Comparison of ENCODE assay signal across 25 mouse cellular contexts in genomic region chr2:163866061-163866460, GRCm38 (mm10). TPM values are rescaled to one million over a fixed set of nuclear protein-coding genes. Genes with fewer than 3 reads are reported as not detected.
DNase-seq lines count a peak whose midpoint lies in the region; ATAC-seq lines count a peak whose summit lies in the region.
"Had no signal": no experiment of that assay in that cellular context is flagged by ENCODE, and none has a peak within 500 bp of the region (broad histone marks: within the 10 kb centered on the region; RNA-seq: fewer than 3 reads in every experiment).

No protein-coding gene starts in this region.

- H3K36me3 ChIP-seq in limb, embryonic 11.5 days (ENCODE audit: control insufficient read depth, insufficient read depth, low read length) = no peaks in the 10 kb centered on the region
- H3K36me3 ChIP-seq: embryonic facial prominence, embryonic 13.5 days; embryonic facial prominence, embryonic 15.5 days; forebrain, embryonic 15.5 days; G1E had no signal

- H3K4me2 ChIP-seq in limb, embryonic 11.5 days (ENCODE audit: low read depth, severe bottlenecking) = no peak overlapping the region
- H3K4me2 ChIP-seq: embryonic facial prominence, embryonic 13.5 days; embryonic facial prominence, embryonic 15.5 days; forebrain, embryonic 13.5 days; forebrain, embryonic 15.5 days had no signal

- no peaks in the 10 kb centered on the region for H3K9me3 ChIP-seq in limb, embryonic 11.5 days (ENCODE audit: control insufficient read depth, low read length)
- H3K9me3 ChIP-seq: embryonic facial prominence, embryonic 13.5 days; embryonic facial prominence, embryonic 15.5 days; forebrain, embryonic 13.5 days; forebrain, embryonic 15.5 days; G1E had no signal

- no peak overlapping the region for H3K27ac ChIP-seq in limb, embryonic 11.5 days (replicated peaks; ENCODE audit: low read depth, low read length)
- H3K27ac ChIP-seq: embryonic facial prominence, embryonic 13.5 days; embryonic facial prominence, embryonic 15.5 days; forebrain, embryonic 13.5 days; forebrain, embryonic 15.5 days had no signal

- ATAC-seq in erythroblast, adult 5-6 weeks (replicated peaks; ENCODE audit: low FRiP score, poor library complexity, severe bottlenecking) = 0 out of 2 replicates have a peak, but pooled peaks have one; percentile 45
- peak; percentile 31; the same call in 1 of the 2 replicates for ATAC-seq in limb, embryonic 11.5 days (ENCODE audit: insufficient number of reproducible peaks, low FRiP score, low TSS enrichment, low read depth)
- ATAC-seq: activated CD4-positive, CD25-positive, alpha-beta regulatory T cell, adult 4 months; CD4-positive, CD25-positive, alpha-beta regulatory T cell, adult 4 months; forebrain, embryonic 13.5 days; forebrain, embryonic 15.5 days; forebrain, postnatal 0 days; Patski had no signal

- peak; percentile 22 for DNase-seq in embryo, embryonic 10 days (ENCODE audit: low spot score)
- no peak for DNase-seq in embryo, embryonic 10.5 days (ENCODE audit: low spot score)
- DNase-seq in hindlimb bud, embryonic 11.5 days (ENCODE audit: extremely low spot score, low read depth, low spot score) = peak; percentile 31
- peak; percentile 71 for DNase-seq in limb, embryonic 11.5 days (ENCODE audit: low spot score)
- no peak for DNase-seq in cerebellum, postnatal 25 days
- no peak for DNase-seq in heart, adult 9 months (ENCODE audit: low spot score in 2 of 2)
- DNase-seq: adrenal gland, adult 8-10 months; adrenal gland, postnatal 14 days; adrenal gland, postnatal 36 days; B cell, adult 2 months; forebrain, postnatal 0 days had no signal

- peaks cover 8% of the 10 kb centered on the region; the same call in 1 of the 2 replicates for H3K4me1 ChIP-seq in limb, embryonic 11.5 days (ENCODE audit: control insufficient read depth, insufficient read depth, low read length)
- H3K4me1 ChIP-seq: embryonic facial prominence, embryonic 13.5 days; embryonic facial prominence, embryonic 15.5 days had no signal

- H3K4me3 ChIP-seq in limb, embryonic 11.5 days (ENCODE audit: low read depth, low read length) = no peak overlapping the region
- H3K4me3 ChIP-seq: embryonic facial prominence, embryonic 13.5 days; embryonic facial prominence, embryonic 15.5 days; forebrain, embryonic 13.5 days; forebrain, embryonic 15.5 days had no signal

- 21% methylated on average over 9 of the region's 9 CpGs for WGBS in limb, embryonic 11.5 days

- H3K9ac ChIP-seq in limb, embryonic 11.5 days (ENCODE audit: low read length) = no peak overlapping the region
- H3K9ac ChIP-seq: embryonic facial prominence, embryonic 13.5 days; embryonic facial prominence, embryonic 15.5 days; forebrain, embryonic 13.5 days; forebrain, embryonic 15.5 days; forebrain, postnatal 0 days had no signal

- peaks cover 13% of the 10 kb centered on the region; the same call in 1 of the 2 replicates for H3K27me3 ChIP-seq in limb, embryonic 11.5 days (ENCODE audit: control insufficient read depth, insufficient read depth, low read length)

RNA-seq across cellular contexts. Expression of gene Kcnk15, which starts 12.6 kb away (rescaled TPM):
- not detected in 2 replicates for total RNA-seq in erythroblast, adult 5-6 weeks (2015; ENCODE audit: low replicate concordance)
- total RNA-seq in erythroblast, adult 5-6 weeks (2017; ENCODE audit: low replicate concordance) = not detected in 2 replicates
- not detected in 2 replicates for polyA plus RNA-seq in limb, embryonic 11.5 days (2014; fragmentation: Nextera tagmentation; extraction: Ambion mirVana)
- total RNA-seq: adrenal gland, adult 18-20 months; adrenal gland, adult 8-10 months; adrenal gland, postnatal 14 days; adrenal gland, postnatal 36 days; CH12.LX; common myeloid progenitor, adult 5-6 weeks; G1E had no signal
- polyA plus RNA-seq: activated CD4-positive, CD25-positive, alpha-beta regulatory T cell, adult 4 months; CD4-positive, CD25-positive, alpha-beta regulatory T cell, adult 4 months; embryonic facial prominence, embryonic 11.5 days; embryonic facial prominence, embryonic 13.5 days; embryonic facial prominence, embryonic 15.5 days; forebrain, embryonic 11.5 days; forebrain, embryonic 13.5 days; forebrain, embryonic 15.5 days; forebrain, postnatal 0 days; G1E; Patski had no signal

RNA-seq across cellular contexts. Expression of gene Ccn5, which starts 45.4 kb away (rescaled TPM):
- 0.84 TPM in 1 of 2 replicates, not detected in the other for total RNA-seq in erythroblast, adult 5-6 weeks (2015; ENCODE audit: low replicate concordance)
- 0.51 TPM in 1 of 2 replicates, not detected in the other for total RNA-seq in erythroblast, adult 5-6 weeks (2017; ENCODE audit: low replicate concordance)
- polyA plus RNA-seq in limb, embryonic 11.5 days (2014; fragmentation: Nextera tagmentation; extraction: Ambion mirVana) = 0.11 and 0.36 TPM in 2 replicates
- total RNA-seq: CH12.LX; common myeloid progenitor, adult 5-6 weeks; forebrain, postnatal 0 days; G1E had no signal
- polyA plus RNA-seq: activated CD4-positive, CD25-positive, alpha-beta regulatory T cell, adult 4 months; CD4-positive, CD25-positive, alpha-beta regulatory T cell, adult 4 months; embryonic facial prominence, embryonic 11.5 days; G1E had no signal

RNA-seq across cellular contexts. Expression of gene Rims4, which starts 52.4 kb away (rescaled TPM):
- total RNA-seq in erythroblast, adult 5-6 weeks (2015; ENCODE audit: low replicate concordance) = not detected in 2 replicates
- not detected in 2 replicates for total RNA-seq in erythroblast, adult 5-6 weeks (2017; ENCODE audit: low replicate concordance)
- 0.06 and 0.16 TPM in 2 replicates for polyA plus RNA-seq in limb, embryonic 11.5 days (2014; fragmentation: Nextera tagmentation; extraction: Ambion mirVana)
- total RNA-seq: CH12.LX; common myeloid progenitor, adult 5-6 weeks had no signal
- polyA plus RNA-seq: activated CD4-positive, CD25-positive, alpha-beta regulatory T cell, adult 4 months; CD4-positive, CD25-positive, alpha-beta regulatory T cell, adult 4 months; G1E; Patski had no signal

Comparison
In these comparisons a context has a peak if more than half of its experiments do, and no peak if none do; other contexts are left out.
1. DNase-seq: peak in embryo, embryonic 10 days (single experiment), hindlimb bud, embryonic 11.5 days (single experiment) and limb, embryonic 11.5 days (single experiment); none in embryo, embryonic 10.5 days (single experiment), cerebellum, postnatal 25 days (0 of 2) and heart, adult 9 months (0 of 2).